Mouse (Mus musculus) Patski (cell line): ENCODE measurements around the gene Gsap. TPM values are rescaled to one million over a fixed set of nuclear protein-coding genes. Genes with fewer than 3 reads are reported as not detected.
A peak's percentile ranks its signal among the peaks of the same experiment; 100 is the strongest.

Experiments used
- ATAC-seq: fragments of 100-300 bp; one replicate; pipeline ENCODE4 v1.8.0; 2021
- CTCF ChIA-PET: fragments of 350-600 bp; sonication (Branson Sonifier 250); formaldehyde crosslinking; loops from one replicate; lab custom pipeline; 2022; ENCODE audit warnings: inconsistent platforms; lab: Charles Lee
- POLR2A ChIA-PET: fragments of 350-600 bp; sonication (Branson Sonifier 250); formaldehyde crosslinking; loops from one replicate; lab custom pipeline; 2022; ENCODE audit warnings: antibody characterized with exemption, inconsistent platforms; lab: Charles Lee
- DNase-seq: peaks from one replicate; pipeline ENCODE4 v3.0.0-alpha.2; 2011; ENCODE audit warnings: low read depth, low spot score
- H3K27me3 ChIP-seq: fragments of 371-371 bp; one replicate; pipeline ENCODE4 v1.5.1; 2021
- CTCF ChIP-seq: fragments of 100-300 bp; IDR thresholded peaks from one replicate; pipeline ENCODE4 v1.5.1; 2021
- in situ Hi-C: fragments of 300-500 bp; cut with MboI; formaldehyde crosslinking; loops from 3 replicates; pipeline ENCODE4 v1.11.1; 2018; ENCODE audit warnings: low pct_unique_long_range_greater_than_20kb, mixed read lengths
- polyA plus RNA-seq: library from polyadenylated mRNA; unstranded; gene quantifications from one replicate; pipeline ENCODE4 v1.2.3, GENCODE M21; 2021

Gene Gsap
- polyA plus RNA-seq, 1 experiment from 2014 or later: 5.7 TPM

- no peaks in the 10 kb centered on the region for H3K27me3 ChIP-seq
- CTCF ChIA-PET: no interaction called here
- POLR2A ChIA-PET: no interaction called here
- ATAC-seq: no peak
- DNase-seq: no peak
- TF ChIP-seq CTCF: no peak
- in situ Hi-C loops: no loop called here
These were observed 69.6 kb downstream of the Gsap start for GRCm38 (mm10) chr5:21255551-21256132.

GRCm38 (mm10) chr5:21257126-21257525 is 71.1 kb downstream of the Gsap start:
- no peak for ATAC-seq
- in situ Hi-C loops: no loop called here
- ChIA-PET CTCF (no interaction called here), POLR2A (no interaction called here)
- H3K27me3 ChIP-seq: no peaks in the 10 kb centered on the region
- no peak for TF ChIP-seq CTCF
- DNase-seq: no peak

- DNase-seq (no peak), ATAC-seq (peak; percentile 38)
- CTCF ChIA-PET: interaction anchor here (1.0 kb wide), 1 partner anchor 33 kb away, joined by 3 read pairs; no protein-coding TSS in a partner anchor
- TF ChIP-seq CTCF: peak; percentile 50
- in situ Hi-C loops: no loop called here
- POLR2A ChIA-PET: no interaction called here
- no peaks in the 10 kb centered on the region for H3K27me3 ChIP-seq
These were observed 71.8 kb downstream of the Gsap start for GRCm38 (mm10) chr5:21257806-21258205.

- CTCF ChIA-PET: interaction anchor here (1.5 to 1.6 kb wide), 2 partner anchors 174 to 290 kb away, joined by 3 to 4 read pairs; no protein-coding TSS in a partner anchor
- no peak for ATAC-seq
- H3K27me3 ChIP-seq: no peaks in the 10 kb centered on the region
- TF ChIP-seq CTCF: no peak
- DNase-seq: no peak
- POLR2A ChIA-PET: interaction anchor here (0.9 kb wide), 1 partner anchor 9 kb away, joined by 3 read pairs; no protein-coding TSS in a partner anchor
- in situ Hi-C loops: loop anchor here (5.0 kb wide), 3 partner anchors 162 to 382 kb away; partner anchors contain the start of genes Ccdc146 and Fam185a
These were observed 74.7 kb downstream of the Gsap start for GRCm38 (mm10) chr5:21260746-21261145.

- in situ Hi-C loops: loop anchor here (5.0 kb wide), 3 partner anchors 161 to 381 kb away; partner anchors contain the start of genes Ccdc146 and Fam185a
These were observed 75.3 kb downstream of the Gsap start for GRCm38 (mm10) chr5:21261202-21261844.

GRCm38 (mm10) chr5:21263202-21264055 is 77.4 kb downstream of the Gsap start:
- no peak for ATAC-seq
- DNase-seq: no peak
- CTCF ChIA-PET: interaction anchor here (1.0 to 2.0 kb wide), 5 partner anchors 18 to 377 kb away, joined by 3 to 5 read pairs (median 3); no protein-coding TSS in a partner anchor
- no peaks in the 10 kb centered on the region for H3K27me3 ChIP-seq
- no peak for TF ChIP-seq CTCF
- POLR2A ChIA-PET: no interaction called here
- in situ Hi-C loops: loop anchor here (5.0 kb wide), 3 partner anchors 159 to 379 kb away; partner anchors contain the start of genes Ccdc146 and Fam185a

More at GRCm38 (mm10) chr5:21261202-21261844, 75.3 kb downstream of the Gsap start:
- H3K27me3 ChIP-seq: no peaks in the 10 kb centered on the region
- ATAC-seq (peak; percentile 10), DNase-seq (no peak)
- TF ChIP-seq CTCF: no peak
- CTCF ChIA-PET: interaction anchor here (0.9 to 2.0 kb wide), 6 partner anchors 10 to 380 kb away, joined by 3 to 5 read pairs (median 4); no protein-coding TSS in a partner anchor
- POLR2A ChIA-PET: interaction anchor here (0.9 kb wide), 1 partner anchor 9 kb away, joined by 3 read pairs; no protein-coding TSS in a partner anchor

DNA sequence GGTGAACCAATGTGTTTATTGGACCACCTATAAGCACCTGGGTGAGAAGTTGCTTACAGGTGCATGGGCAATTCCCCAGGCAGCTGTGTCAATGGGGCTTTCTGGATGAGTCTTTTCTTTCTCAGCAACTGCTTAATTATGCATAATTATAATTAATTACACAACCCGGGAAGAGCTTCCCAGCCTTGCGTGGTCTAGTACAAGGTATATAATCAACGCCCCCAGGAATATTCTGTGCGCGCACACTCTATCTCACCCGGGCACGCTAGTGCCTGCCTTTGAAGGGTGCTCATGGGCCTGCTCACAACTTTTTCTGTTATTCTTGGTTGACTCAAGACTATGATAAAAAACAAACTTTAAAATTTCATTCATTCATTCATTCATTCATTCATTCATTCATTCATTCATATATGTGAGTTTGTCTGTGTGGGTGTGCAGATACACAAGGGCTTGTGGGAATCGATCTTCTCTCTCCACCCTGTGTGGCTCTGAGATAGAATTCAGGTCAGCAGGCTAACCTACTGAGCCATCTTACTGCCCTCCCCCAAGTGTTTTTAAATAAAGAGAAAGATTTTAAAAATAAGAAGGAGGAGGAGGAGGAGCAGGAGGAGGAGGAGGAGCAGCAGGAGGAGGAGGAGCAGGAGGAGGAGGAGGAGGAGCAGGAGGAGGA is 78.4 kb downstream of the Gsap start:
- CTCF ChIA-PET: interaction anchor here (1.0 to 1.4 kb wide), 2 partner anchors 156 to 376 kb away, joined by 3 to 4 read pairs; no protein-coding TSS in a partner anchor
- POLR2A ChIA-PET: no interaction called here
- TF ChIP-seq CTCF: no peak
- DNase-seq (no peak), ATAC-seq (no peak)
- no peaks in the 10 kb centered on the region for H3K27me3 ChIP-seq
- in situ Hi-C loops: loop anchor here (5.0 kb wide), 3 partner anchors 158 to 378 kb away; partner anchors contain the start of genes Ccdc146 and Fam185a

DNA sequence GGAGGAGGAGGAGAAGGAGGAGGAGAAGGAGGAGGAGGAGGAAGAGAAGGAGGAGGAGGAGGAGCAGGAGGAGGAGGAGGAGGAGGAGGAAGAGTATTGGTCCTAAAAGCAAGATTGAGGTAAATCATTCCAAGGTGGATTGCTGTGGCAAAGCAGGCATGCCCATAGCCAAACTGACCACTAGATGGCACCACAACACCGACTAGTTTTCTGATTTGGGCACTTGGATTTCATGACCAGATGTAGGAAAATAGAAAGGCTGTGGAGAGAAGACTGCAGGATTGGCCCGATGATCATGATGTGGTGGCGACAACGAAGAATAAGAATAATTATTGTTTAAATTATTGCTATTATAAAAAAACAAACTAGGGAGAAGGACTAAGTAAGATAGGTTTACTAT is 79.0 kb downstream of the Gsap start:
- peak; percentile 86 for TF ChIP-seq CTCF
- ChIA-PET CTCF (interaction anchor here (1.4 kb wide), 1 partner anchor 155 kb away, joined by 3 read pairs; no protein-coding TSS in a partner anchor), POLR2A (no interaction called here)
- ATAC-seq (peak; percentile 47), DNase-seq (no peak)
- in situ Hi-C loops: no loop called here
- H3K27me3 ChIP-seq: no peaks in the 10 kb centered on the region

DNA sequence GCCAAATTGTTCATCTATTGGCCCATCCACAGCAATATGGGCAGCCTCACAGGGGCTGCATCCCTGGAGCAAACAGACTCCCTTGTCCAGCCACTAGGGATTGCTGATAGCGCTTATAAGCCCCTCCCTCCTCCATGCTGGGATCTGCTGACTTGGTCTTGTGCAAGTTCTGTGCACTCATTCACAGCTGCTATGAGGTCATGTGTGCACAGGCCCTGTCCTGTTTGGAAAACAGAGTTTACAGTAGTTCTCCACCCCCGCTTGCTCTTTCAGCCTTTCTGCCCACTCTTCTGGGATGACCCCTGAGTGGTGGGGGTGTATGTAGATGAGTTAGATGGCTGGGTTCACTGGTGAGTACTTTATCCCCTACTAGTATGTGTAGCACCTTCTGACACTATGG is 81.0 kb downstream of the Gsap start:
- in situ Hi-C loops: no loop called here
- no peak for DNase-seq
- ATAC-seq: peak; percentile 70
- POLR2A ChIA-PET: no interaction called here
- CTCF ChIA-PET: interaction anchor here (0.9 kb wide), 1 partner anchor 153 kb away, joined by 3 read pairs; no protein-coding TSS in a partner anchor
- TF ChIP-seq CTCF: no peak
- no peaks in the 10 kb centered on the region for H3K27me3 ChIP-seq
